Mouse (Mus musculus) spleen, adult 2 months (tissue): ENCODE results near the gene Tff2.

Source experiments
- CTCF ChIP-seq: fragments of 200-500 bp; IDR thresholded peaks from 2 replicates; pipeline ENCODE4 v1.5.1; 2011; ENCODE audit warnings: mild to moderate bottlenecking, inconsistent platforms; ENCODE audit not compliant: insufficient read depth, insufficient read length, insufficient replicate concordance; ENCODE audit errors: extremely low read depth
- POLR2A ChIP-seq: fragments of 200-500 bp; IDR thresholded peaks from 2 replicates; pipeline ENCODE4 v1.6.1; 2011; ENCODE audit warnings: low read depth, low read length, inconsistent platforms

DNA sequence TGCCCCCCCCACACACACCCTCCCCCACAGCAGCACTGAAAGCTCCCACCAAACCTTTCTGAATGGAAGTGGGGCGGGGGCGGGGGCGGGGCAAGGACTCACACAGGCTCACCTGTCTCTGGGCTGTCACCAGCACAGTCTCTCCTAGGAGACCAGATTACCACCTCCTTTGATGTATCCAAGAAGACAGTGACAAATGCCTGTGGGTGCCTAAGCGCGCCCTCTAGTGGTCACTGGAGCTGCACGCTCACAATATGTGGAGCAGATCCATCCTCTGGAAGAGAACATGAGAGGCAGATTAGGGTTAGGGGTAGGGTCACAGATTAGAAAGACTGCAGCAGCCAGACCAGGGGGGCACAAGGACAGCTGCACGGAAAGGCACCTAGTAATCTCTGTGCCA lies 24.7 kb downstream of the Tff2 start:
- TF ChIP-seq POLR2A (no peak), CTCF (peak; percentile 90; the same call in 1 of the 2 replicates)
